Mouse (Mus musculus) liver, embryonic 14.5 days (tissue): Measurements from ENCODE around the gene Gna11.

Experiments
- CTCF ChIP-seq: IDR thresholded peaks from 2 replicates; pipeline ENCODE4 v1.5.1; 2016; ENCODE audit warnings: antibody characterized with exemption, low read depth, control low read depth
- EP300 ChIP-seq: IDR thresholded peaks from 2 replicates; pipeline ENCODE4 v1.6.1; 2016; ENCODE audit warnings: antibody characterized with exemption, low read depth

- no peak for TF ChIP-seq CTCF
- TF ChIP-seq EP300: no peak
Observed at GRCm38 (mm10) chr10:81488081-81488480, 56.9 kb downstream of the Gna11 start.
